Mouse (Mus musculus) bone marrow macrophage, adult 2 months (primary cell): ENCODE measurements around the gene Atl2.

ENCODE experiments used
- CTCF ChIP-seq: IDR thresholded peaks from 2 replicates; pipeline ENCODE4 v1.5.1; 2012; ENCODE audit warnings: low read depth, mild to moderate bottlenecking, low read length, moderate library complexity
- POLR2A ChIP-seq: IDR thresholded peaks from 2 replicates; pipeline ENCODE4 v1.6.1; 2012; ENCODE audit warnings: mild to moderate bottlenecking, low read depth, low read length, borderline replicate concordance

- TF ChIP-seq CTCF: no peak
- no peak for TF ChIP-seq POLR2A
Observed at GRCm38 (mm10) chr17:79894971-79895882, 696 bp downstream of the Atl2 start.
